Mouse (Mus musculus): Measurements from ENCODE around the gene Ces1h.

- TF ChIP-seq CTCF (IDR thresholded peaks at IDR 0.05; ENCODE audit: control insufficient read depth, insufficient read depth, insufficient replicate concordance, low read depth, low read length) (no peak), POLR2A (IDR thresholded peaks at IDR 0.05; ENCODE audit: control insufficient read depth, low read depth, low read length) (no peak)
Observed at GRCm38 (mm10) chr8:93315557-93315956, 64.0 kb downstream of the Ces1h start.
